Mouse (Mus musculus): ENCODE data around the gene Defb36. TPM values are rescaled to one million over a fixed set of nuclear protein-coding genes. Genes with fewer than 3 reads are reported as not detected.

Gene Defb36
- total RNA-seq, 1 experiment from 2014 or later, result not detected

GRCm38 (mm10) chr2:152616470-152616869, 12.3 kb downstream of the Defb36 start:
- no peak for ATAC-seq (replicated peaks; ENCODE audit: insufficient number of reproducible peaks, low FRiP score, low TSS enrichment, poor library complexity, severe bottlenecking)

DNA sequence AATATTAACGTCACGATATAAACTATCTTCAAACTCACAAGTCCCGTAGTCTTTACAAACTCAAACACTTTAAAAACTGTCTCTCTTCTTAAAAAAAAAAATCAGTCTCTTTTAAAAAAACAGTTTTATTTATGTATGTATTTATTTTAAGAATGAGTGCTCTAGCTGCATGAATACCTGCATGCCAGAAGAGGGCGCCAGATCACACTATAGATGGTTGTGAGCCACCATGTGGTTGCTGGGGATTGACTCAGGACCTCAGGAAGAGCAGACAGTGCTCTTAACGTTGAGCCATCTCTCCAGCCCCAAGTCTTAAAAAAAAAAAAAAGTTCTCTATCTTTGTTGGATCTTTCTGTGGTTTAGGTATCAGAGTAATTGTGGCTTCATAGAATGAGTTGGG, 13.2 kb downstream of the Defb36 start:
- ATAC-seq (replicated peaks; ENCODE audit: insufficient number of reproducible peaks, low FRiP score, low TSS enrichment, poor library complexity, severe bottlenecking), result no peak

DNA sequence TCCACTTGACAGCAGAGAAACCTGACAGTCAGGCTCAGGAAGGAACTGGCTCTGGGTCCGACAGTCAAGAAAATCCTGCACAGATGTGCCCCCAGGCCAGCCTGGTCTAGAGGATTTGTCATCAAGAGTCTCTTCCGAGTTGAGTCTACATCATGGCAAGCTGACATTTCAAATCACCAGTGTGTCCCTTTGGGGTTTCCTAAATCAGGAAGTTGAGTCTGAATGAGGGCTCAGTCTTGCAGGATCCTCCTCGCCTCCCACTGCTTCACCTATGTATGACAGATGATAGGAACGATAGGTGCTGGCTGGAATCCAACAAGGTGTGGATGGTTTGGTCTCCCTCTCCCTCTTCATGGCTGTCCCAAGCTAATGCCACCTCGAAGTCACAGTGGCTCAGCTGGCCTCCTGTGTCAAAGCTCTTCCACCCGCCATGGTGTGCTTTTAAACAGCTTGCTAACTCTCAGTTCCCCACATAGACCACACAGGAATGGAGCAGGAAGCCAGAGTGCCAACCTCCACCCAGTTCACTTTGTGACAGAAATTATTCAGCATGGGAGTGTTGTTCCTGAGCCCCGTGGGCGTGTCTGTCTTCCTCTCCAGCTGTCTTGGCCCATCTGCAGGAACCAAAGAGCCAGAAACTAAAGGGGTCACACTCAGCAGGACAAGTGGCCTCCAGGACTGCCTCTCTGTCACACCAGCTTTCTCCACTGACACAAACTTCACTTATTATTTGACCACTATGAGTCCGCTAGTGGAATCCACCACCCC, 16.4 kb downstream of the Defb36 start:
- peak; percentile 77 for ATAC-seq (replicated peaks; ENCODE audit: insufficient number of reproducible peaks, low FRiP score, low TSS enrichment, poor library complexity, severe bottlenecking)

GRCm38 (mm10) chr2:152622151-152622550, 18.0 kb downstream of the Defb36 start:
- no peak for ATAC-seq (replicated peaks; ENCODE audit: insufficient number of reproducible peaks, low FRiP score, low TSS enrichment, poor library complexity, severe bottlenecking)

DNA sequence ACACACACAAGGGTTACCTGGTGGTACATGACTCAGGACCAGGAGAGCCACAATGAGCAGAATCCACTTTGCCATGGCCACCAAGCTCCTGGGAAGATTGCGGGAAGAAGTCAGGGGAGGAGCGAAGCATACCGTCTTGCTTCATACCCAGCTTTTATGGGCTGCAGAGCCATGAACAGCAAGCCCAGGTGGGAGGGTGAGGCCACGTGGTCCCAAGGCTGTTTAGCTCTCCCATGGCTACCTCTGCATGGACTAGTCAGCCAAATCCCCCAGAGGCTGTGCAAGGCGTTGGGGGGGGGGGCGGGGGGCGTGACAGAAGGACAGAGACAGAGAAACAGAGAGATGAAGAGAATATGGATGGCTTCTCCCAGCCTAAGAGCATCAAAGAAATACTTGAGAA, 18.8 kb downstream of the Defb36 start, which contains the start of gene Defb25:
Gene Defb25 (minus strand): TSS at position 101 of the 400 bp plus-strand sequence.
- no peak for ATAC-seq (replicated peaks; ENCODE audit: insufficient number of reproducible peaks, low FRiP score, low TSS enrichment, poor library complexity, severe bottlenecking)

- ATAC-seq (replicated peaks; ENCODE audit: insufficient number of reproducible peaks, low FRiP score, low TSS enrichment, poor library complexity, severe bottlenecking), result no peak
Measured at GRCm38 (mm10) chr2:152624566-152624965, 20.4 kb downstream of the Defb36 start.

DNA sequence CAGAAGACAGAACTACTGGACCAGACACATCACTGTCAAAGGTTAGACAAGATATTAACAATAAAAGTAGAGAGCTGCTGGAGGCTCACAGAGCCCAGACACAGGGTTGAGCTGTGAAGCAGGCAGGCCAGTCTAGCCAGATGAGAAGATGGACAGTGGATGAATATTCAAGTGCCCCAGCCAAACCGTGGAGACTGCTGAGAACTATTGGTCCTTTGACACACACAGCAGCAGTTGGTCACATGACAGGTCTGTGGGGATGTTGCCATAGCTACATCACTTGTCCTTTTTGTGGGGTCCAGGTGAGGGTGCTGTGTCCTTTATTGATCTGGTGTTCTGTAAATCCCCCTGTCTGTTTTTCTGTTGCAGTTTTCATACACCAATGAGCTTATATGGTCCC, 21.1 kb downstream of the Defb36 start:
- ATAC-seq (replicated peaks; ENCODE audit: insufficient number of reproducible peaks, low FRiP score, low TSS enrichment, poor library complexity, severe bottlenecking), result no peak

DNA sequence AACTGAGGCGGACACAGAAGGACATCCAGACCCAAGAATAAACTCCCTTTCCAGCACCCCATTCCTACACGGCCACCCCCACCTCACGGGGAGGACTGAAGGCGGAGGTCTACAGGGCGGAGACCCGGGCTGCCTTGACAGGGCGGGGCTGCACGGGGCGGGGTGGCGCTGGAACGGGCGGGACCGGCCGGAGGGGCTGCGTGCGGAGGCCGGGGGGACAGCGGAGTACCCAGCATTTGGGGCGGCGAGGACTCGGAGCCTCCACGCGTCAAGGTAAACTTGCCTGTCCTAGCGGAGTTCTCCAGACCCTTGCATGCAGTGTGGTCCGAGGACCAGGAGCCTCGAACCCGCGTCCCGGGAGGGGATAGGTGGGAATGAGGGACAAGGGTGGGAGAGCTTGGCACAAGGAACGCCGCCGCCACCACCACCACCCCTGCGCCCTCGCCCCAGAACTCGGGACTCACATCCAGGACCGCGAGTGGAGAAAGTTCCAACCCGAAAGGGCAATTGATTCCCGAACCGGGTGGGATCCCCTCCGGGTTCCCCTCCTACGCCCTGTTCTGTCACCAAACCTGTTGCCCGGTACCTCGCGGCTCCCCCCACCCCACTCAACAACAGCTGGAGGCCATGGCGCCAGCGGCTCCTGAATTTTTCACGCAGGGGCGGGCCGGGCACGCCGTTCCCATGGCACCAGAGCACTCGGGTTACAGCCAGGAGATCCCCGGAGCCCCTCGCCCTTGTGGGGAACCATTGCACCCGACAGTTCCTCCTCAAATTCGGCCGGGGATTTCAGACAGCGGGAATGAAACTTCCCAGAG, 22.9 kb downstream of the Defb36 start, which contains the start of gene Rem1:
Gene Rem1 (plus strand): TSS at position 178 of the 818 bp plus-strand sequence.
- no peak for ATAC-seq (replicated peaks; ENCODE audit: insufficient number of reproducible peaks, low FRiP score, low TSS enrichment, poor library complexity, severe bottlenecking)

GRCm38 (mm10) chr2:152628066-152628465, 23.9 kb downstream of the Defb36 start:
- no peak for ATAC-seq (replicated peaks; ENCODE audit: insufficient number of reproducible peaks, low FRiP score, low TSS enrichment, poor library complexity, severe bottlenecking)

- no peak for ATAC-seq (replicated peaks; ENCODE audit: insufficient number of reproducible peaks, low FRiP score, low TSS enrichment, poor library complexity, severe bottlenecking)
Measured at GRCm38 (mm10) chr2:152629239-152629638, 25.1 kb downstream of the Defb36 start.

GRCm38 (mm10) chr2:152629904-152630303, 25.8 kb downstream of the Defb36 start:
- ATAC-seq (replicated peaks; ENCODE audit: insufficient number of reproducible peaks, low FRiP score, low TSS enrichment, poor library complexity, severe bottlenecking), result no peak

DNA sequence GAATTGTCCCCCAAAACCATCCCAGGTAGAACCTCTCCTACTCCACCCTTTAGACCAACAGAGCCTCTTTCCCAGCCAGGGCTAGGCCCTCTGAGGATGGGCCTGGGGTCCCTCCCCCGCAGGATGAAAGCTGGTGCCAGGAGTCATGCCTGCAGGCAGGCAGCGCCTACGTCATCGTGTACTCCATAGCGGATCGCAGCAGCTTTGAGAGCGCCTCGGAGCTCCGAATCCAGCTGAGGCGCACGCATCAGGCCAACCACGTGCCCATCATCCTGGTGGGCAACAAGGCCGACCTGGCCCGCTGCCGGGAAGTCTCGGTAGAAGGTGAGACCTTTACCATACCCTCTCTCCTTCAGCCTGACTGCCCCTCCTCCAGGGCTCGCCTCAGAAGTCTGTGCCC, 29.2 kb downstream of the Defb36 start:
- ATAC-seq (replicated peaks; ENCODE audit: insufficient number of reproducible peaks, low FRiP score, low TSS enrichment, poor library complexity, severe bottlenecking), result no peak

DNA sequence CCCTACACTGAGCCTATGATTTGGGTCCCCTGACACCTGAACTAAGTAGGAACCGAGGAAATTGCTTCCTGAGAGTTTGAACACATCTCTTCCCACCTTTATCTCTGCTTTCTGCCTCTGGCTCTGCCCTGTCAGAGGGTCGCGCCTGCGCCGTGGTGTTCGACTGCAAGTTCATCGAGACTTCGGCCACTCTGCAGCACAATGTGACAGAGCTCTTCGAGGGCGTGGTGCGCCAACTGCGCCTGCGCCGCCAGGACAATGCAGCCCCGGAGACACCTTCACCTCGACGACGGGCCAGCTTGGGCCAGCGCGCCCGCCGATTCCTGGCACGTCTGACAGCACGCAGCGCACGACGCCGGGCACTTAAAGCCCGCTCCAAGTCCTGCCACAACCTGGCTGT, 30.2 kb downstream of the Defb36 start:
- no peak for ATAC-seq (replicated peaks; ENCODE audit: insufficient number of reproducible peaks, low FRiP score, low TSS enrichment, poor library complexity, severe bottlenecking)

GRCm38 (mm10) chr2:152636246-152637005, 32.3 kb downstream of the Defb36 start:
- ATAC-seq (replicated peaks; ENCODE audit: insufficient number of reproducible peaks, low FRiP score, low TSS enrichment, poor library complexity, severe bottlenecking), result no peak

- ATAC-seq (replicated peaks; ENCODE audit: insufficient number of reproducible peaks, low FRiP score, low TSS enrichment, poor library complexity, severe bottlenecking), result no peak
Measured at GRCm38 (mm10) chr2:152637006-152637322, 32.8 kb downstream of the Defb36 start.

- ATAC-seq (replicated peaks; ENCODE audit: insufficient number of reproducible peaks, low FRiP score, low TSS enrichment, poor library complexity, severe bottlenecking), result no peak
Measured at GRCm38 (mm10) chr2:152637381-152637780, 33.3 kb downstream of the Defb36 start.

DNA sequence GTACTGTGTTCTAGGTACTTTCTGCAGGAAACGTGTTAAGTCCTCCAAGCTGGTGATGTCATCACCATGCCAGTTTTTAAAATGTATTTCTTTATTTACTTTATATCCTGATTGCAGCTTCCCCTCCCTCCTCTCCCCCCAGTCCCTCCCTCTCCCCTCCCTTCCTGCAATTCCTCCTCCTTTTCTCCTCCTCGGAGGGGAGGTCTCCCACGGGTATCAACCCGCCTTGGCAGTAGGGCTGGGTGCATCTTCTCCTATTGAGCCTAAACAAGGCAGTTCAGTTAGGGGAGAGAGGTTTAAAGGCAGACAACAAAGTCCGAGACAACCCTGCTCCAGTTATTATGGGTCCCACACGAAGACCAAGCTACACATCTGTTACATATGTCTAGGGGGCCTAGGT, 34.7 kb downstream of the Defb36 start:
- no peak for ATAC-seq (replicated peaks; ENCODE audit: insufficient number of reproducible peaks, low FRiP score, low TSS enrichment, poor library complexity, severe bottlenecking)

DNA sequence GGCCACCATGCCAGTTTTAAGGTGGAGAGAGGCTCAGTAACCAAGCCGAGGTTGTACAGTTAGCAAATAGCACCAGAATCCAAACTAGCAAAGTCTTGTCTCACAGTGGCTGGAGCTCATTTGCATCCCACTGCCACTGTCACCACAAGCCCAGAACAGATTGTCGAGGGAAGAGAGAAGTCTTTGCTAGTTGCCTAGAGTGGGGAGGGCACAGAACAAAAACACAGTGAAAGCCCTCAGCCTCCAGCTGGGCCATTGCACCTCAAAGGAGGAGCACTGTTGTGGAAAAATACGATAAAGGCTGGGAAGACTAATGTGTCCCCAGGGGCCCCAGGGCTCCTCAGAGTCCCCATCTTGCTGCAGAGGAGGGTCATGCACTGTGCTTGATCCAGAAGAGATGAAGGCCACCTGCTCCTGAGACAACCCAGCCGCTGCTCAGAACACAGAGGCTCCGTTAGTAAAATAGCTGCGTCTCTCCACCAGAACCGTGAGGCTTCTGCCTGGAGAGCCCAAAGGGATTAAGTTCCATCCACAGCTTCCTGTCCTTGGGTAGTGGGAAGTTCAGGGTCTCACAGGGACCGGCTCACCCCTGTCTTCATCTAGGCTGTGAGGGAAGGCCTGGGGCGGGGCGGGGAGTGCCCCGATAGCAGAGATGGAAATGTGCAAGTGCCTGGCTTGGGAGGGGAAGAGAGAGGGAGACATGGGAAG, 35.4 kb downstream of the Defb36 start:
- no peak for ATAC-seq (replicated peaks; ENCODE audit: insufficient number of reproducible peaks, low FRiP score, low TSS enrichment, poor library complexity, severe bottlenecking)
